Mouse (Mus musculus): ENCODE results near the gene Socs3.

Gene Socs3

GRCm38 (mm10) chr11:117954819-117955218, 15.0 kb downstream of the Socs3 start:
- DNase-seq (ENCODE audit: low read depth, low spot score), result no peak

GRCm38 (mm10) chr11:117954094-117954493, 15.8 kb downstream of the Socs3 start:
- DNase-seq (ENCODE audit: low read depth, low spot score), result no peak

- no peak for DNase-seq (ENCODE audit: low read depth, low spot score)
Measured at GRCm38 (mm10) chr11:117952174-117952933, 17.5 kb downstream of the Socs3 start.

DNA sequence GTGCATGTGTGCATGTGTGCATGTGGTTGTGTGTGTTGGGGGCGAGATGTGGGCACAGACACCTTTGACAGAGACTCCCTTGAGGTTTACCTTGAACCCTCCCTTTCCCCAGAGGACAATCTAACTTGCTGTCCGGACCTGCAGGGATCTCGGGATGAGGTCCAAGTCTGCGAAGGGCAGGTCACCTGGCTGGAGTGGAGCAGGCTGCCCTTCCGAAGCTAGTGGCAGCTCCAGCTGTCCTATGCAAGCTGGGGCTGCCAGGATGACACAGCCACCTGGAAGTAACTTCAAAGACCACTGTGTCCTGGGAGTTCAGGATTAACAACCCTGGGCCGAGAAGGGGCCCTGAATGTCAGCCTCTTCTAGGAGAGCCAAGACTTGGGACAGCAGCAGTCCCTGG, 18.5 kb downstream of the Socs3 start:
- DNase-seq (ENCODE audit: low read depth, low spot score), result no peak

GRCm38 (mm10) chr11:117949392-117950091, 20.3 kb downstream of the Socs3 start:
- DNase-seq (ENCODE audit: low read depth, low spot score), result no peak

DNA sequence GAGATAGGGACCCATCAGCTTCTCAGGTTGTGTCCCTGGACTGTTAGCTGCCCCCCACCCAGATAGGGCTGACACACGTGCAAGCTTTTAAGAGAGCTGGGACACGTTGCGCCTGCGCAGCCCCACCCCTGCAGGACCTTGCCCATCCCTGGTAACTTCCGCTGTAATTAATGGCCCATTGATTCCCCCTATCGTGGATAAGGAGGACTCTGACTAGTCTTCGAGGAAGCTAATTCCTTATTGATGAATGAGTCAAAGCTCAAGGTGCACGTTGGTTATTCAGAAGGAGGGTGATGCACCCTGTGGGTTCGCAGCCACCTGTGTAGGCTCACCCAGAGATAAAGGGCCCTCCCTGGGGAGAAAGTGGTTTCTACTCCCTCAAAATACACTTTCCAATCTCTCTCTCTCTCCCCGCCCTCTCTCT, 22.8 kb downstream of the Socs3 start:
- DNase-seq (ENCODE audit: low read depth, low spot score), result no peak

DNA sequence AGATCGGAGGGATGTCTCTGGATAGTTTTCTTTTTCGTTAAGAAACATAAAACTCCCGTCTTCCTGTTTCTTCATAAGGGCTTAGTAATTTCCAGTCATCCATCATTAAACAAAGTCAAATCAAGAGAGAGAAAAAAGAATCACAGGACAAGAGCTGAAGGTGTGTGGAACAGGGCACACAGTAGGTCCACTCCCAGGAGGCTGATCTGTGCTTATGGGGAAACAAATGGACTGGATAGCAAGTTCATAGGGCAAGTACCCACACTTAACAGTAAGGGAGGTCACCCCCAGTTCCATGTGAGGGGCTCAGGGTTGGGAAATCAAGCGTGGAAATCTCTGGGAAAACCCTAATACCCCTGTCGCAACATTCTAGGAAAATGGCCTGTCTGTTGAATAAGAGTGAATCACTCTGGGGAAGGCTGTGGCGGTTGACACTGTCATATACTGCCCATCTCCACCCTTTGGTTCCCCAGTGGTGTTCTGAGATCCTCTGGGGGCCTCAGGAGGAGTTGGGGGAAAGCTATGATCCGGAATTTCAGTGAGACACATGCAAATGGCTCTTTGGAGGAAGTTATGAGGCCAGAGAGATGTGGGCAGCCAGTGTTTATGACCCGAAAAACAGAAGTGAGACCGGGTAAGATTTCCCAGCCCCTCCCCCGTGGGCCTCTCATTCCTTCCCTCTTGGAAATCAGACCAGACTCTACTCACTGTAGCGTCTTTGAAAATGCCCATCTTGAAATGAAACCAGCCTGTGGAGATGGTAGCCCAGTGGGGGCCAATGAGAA, 23.5 kb downstream of the Socs3 start:
- DNase-seq (ENCODE audit: low read depth, low spot score), result no peak

- DNase-seq (ENCODE audit: low read depth, low spot score), result no peak
Measured at GRCm38 (mm10) chr11:117941848-117942247, 28.0 kb downstream of the Socs3 start.

DNA sequence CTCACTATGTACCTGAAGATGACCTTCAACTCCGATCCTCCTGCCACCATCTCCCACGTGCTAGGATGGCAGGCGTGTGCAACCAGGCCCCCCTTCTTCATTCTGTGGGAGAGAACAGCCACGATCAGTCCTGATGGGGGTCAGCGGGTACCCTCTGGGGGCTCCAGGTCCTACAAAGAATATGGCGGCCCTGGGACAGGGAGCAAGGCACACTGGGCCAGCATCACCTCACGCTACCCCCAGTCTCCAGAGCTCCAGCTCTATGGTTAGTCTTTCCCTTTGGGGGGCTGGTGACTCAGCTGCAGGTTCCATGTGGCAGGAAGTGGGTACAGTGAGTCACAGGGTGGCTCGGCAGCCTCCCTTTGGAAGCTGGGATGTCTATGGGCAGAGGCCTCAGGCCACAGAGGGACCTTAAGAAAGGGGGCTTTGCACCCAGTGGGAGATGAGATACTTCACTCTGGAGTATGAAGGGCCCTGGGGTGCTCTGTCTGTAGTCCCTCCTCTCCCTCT, 28.5 kb downstream of the Socs3 start:
- no peak for DNase-seq (ENCODE audit: low read depth, low spot score)

DNA sequence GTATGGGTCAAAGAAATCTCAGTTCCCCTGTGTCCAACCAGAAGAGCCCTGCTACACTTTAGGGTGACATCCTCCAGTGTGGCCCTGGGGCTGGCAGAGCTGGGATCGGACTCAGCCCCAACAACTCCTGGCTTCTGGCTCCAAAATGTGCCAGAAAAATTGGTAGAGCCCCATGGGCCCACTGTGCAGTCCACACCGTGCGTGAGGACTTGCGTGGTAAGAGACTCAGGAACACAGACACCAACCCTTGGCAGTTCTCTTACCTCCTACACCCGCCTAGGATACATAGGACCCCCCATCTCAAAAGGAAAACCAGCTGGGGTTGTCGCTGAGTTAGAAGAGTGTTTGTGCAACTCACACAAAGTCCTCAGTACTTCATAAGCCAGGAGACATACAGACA, 29.0 kb downstream of the Socs3 start:
- DNase-seq (ENCODE audit: low read depth, low spot score), result no peak

DNA sequence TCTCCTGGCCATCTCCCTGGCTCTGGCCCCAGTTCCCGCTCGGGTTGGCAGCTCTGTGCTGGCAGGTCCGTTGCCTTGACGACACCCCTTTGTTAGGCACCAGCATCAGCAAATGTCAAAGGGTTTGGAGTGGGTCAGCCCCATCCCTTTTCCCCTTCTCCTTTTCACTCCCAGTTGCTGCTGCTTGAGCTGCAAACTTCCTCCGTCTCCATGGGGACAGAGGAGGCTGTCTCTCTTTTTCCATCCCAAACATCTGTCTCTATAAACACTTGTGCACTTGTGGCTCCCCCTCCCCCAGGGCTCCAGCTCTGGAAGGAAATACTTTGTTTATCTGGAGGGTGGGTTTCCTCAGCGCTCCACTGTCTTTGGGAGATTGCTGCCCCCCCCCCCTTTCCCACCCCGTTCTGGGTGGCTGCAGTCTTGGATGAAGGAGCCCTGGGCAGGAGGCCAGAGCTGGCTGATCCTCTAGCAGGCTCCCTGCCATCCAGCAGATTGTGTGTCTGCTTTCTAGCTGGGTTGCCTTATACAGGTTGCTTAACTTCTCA, 30.0 kb downstream of the Socs3 start:
- DNase-seq (ENCODE audit: low read depth, low spot score), result peak; percentile 45

GRCm38 (mm10) chr11:117939004-117939730, 30.7 kb downstream of the Socs3 start:
- no peak for DNase-seq (ENCODE audit: low read depth, low spot score)

- DNase-seq (ENCODE audit: low read depth, low spot score), result no peak
Measured at GRCm38 (mm10) chr11:117936202-117936601, 33.6 kb downstream of the Socs3 start.

DNA sequence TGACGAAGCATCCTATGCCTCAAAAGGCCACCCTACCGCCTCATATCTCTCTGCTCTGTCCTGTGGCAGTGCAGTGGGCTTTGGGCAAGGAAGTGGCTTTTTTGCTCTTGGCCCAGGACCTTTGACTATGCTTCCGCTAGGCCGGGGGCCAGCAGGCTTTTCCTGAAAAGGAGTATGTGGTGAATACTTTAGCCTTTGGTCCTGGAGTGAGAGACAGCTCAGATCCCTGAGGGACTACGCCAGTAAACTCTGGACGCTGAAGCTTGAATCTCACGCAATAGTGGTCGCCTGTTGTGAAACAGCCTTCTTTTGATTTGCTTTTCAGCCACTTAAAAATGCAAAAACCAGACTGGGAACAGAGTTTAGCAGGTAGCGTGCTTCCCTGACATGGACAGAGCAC, 34.2 kb downstream of the Socs3 start:
- DNase-seq (ENCODE audit: low read depth, low spot score), result no peak

GRCm38 (mm10) chr11:117934576-117935368, 35.1 kb downstream of the Socs3 start:
- DNase-seq (ENCODE audit: low read depth, low spot score), result no peak

DNA sequence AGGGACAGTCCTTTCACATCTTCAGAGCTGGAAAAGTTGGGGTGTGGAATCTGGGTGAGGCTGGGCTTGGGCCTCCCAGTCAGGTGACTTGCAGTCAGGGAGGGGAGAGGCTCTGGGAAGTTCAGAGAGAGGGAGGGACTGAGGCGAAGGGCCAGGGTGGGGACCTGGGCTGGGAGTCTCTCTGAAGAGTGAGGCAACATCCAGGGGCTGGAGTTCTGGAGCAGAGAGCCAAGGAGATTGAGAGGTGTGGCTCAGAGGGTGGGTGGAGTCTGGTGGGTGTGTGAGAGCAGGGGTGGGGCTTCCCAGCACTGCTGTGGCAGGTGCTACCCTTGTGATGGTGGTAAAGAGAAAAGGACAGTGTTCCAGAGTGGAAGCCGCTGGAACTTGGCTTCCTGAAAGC, 35.7 kb downstream of the Socs3 start:
- no peak for DNase-seq (ENCODE audit: low read depth, low spot score)

- DNase-seq (ENCODE audit: low read depth, low spot score), result peak; percentile 86
Measured at GRCm38 (mm10) chr11:117932195-117932594, 37.7 kb downstream of the Socs3 start.

DNA sequence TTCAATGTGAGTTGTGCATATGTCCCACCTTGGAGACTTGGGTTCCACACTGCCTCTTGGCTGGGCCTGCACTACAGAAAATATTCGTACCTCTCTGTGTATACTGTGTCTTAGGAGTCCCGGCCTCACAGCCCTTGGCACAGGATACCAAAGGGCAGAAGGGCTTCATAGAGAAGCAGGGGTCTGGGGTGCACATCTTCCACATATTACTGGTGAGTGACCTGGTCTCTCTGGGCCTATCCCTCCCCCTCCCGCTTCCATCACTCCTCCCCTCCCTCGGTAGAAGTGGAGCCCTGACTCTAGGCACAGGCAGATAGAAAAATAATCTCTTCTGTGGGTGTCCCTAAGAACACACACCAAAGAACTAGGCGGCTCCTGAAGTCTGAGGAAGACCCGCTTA, 38.3 kb downstream of the Socs3 start:
- DNase-seq (ENCODE audit: low read depth, low spot score), result no peak

DNA sequence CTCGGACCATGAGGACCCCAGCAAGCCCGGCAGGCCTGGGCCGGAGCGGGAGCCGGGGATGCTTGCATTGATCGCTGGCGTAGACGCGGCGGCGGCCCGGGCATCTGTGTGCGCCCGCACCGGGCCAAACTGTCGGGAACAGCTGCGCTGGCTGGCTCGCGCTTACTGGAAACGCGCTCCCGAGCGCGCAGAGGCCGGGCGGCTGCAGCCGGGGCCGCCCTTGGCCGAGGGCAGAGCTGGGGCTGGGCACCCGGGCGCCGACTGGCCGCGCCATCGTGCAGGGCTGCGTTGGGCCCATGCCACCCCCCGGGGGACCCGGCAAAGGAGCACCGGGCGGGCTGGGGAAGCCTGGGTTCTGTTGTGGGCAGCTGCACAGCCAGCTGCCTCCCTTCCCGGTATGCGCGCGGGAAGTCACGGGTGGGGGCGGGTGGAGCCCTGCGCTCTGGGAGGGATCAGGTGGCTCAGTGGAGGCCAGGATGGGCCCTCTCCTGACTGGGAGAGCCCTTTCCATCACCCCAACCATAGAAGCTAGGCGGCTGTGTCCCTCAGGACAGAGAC, 39.0 kb downstream of the Socs3 start:
- DNase-seq (ENCODE audit: low read depth, low spot score), result no peak

GRCm38 (mm10) chr11:117925541-117925940, 44.3 kb downstream of the Socs3 start:
- no peak for DNase-seq (ENCODE audit: low read depth, low spot score)

Measured in telencephalon, adult 2 months (tissue).